In the genomic region with DNA sequence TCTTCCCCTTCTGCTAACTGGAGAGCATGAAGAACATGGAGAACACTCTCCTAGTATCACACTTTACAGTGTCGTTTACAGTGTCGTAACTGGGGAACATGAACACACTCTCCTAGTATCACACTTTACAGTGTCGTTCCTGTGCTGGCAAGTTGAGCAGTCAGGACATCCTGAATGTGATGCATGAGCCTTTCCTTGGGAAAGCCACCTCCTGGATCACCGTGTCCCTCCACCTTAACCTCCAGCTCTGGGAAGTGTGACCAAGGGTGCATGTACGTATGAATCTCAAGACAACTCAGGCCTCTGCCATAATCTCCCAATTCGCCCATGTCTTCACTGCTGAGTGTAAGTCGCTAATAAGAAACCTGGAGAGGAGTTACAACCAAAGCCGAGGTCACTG, we compare ENCODE assay signal across 17 mouse cellular contexts.
"Had no signal": no experiment of that assay in that cellular context is flagged by ENCODE, and none has a peak within 500 bp of the region (broad histone marks: within the 10 kb centered on the region; RNA-seq: fewer than 3 reads in every experiment).

No protein-coding gene starts in this region.

- H3K27ac ChIP-seq: lung, embryonic 15.5 days; macrophage; midbrain, embryonic 13.5 days; midbrain, embryonic 15.5 days; neural tube, embryonic 12.5 days; stomach, embryonic 15.5 days; stomach, postnatal 0 days had no signal

- ATAC-seq: liver, postnatal 0 days; lung, postnatal 0 days; midbrain, embryonic 13.5 days; midbrain, embryonic 15.5 days had no signal

- DNase-seq: liver, postnatal 0 days; lung, adult 2 months; lung, postnatal 14 days; lung, postnatal 36 days; right cerebral cortex, postnatal 14 days; thymus, adult 2 months; thymus, postnatal 25 days; thymus, postnatal 4 days had no signal

- H3K9ac ChIP-seq: liver, postnatal 0 days; lung, embryonic 15.5 days; midbrain, embryonic 13.5 days; midbrain, embryonic 15.5 days; neural tube, embryonic 12.5 days; stomach, embryonic 15.5 days had no signal

- H3K4me3 ChIP-seq: lung, embryonic 15.5 days; midbrain, embryonic 13.5 days; midbrain, embryonic 15.5 days; neural tube, embryonic 12.5 days; stomach, embryonic 15.5 days had no signal

- H3K4me2 ChIP-seq: lung, embryonic 15.5 days; midbrain, embryonic 11.5 days; midbrain, embryonic 13.5 days; midbrain, embryonic 15.5 days; neural tube, embryonic 12.5 days; stomach, embryonic 15.5 days had no signal

- H3K9me3 ChIP-seq: lung, embryonic 15.5 days; midbrain, embryonic 13.5 days; midbrain, embryonic 15.5 days; neural tube, embryonic 12.5 days; stomach, embryonic 15.5 days had no signal

- H3K27me3 ChIP-seq: lung, embryonic 15.5 days; midbrain, embryonic 13.5 days; midbrain, embryonic 15.5 days; neural tube, embryonic 12.5 days; stomach, embryonic 15.5 days had no signal
